Mouse (Mus musculus): ENCODE measurements at regions not wholly inside any gene's neighbourhood (a gene's known extent, or its start where the extent isn't known, plus 50 kb on each side); places are given as distances from the start of the nearest gene placed in this dataset.

GRCm38 (mm10) chr11:38886466-38886865 is 1650.7 kb upstream of the Tenm2 start:
- no peak for DNase-seq (ENCODE audit: extremely low spot score in 1 of 2, low spot score in 2 of 2)
- intact Hi-C loops (cut with DNase I) = no loop called here

- intact Hi-C loops (cut with DNase I) = no loop called here
- DNase-seq (ENCODE audit: extremely low spot score in 1 of 2, low spot score in 2 of 2) = peak in 1 of 2 experiments; percentile 19
These were observed 1626.0 kb upstream of the Tenm2 start for GRCm38 (mm10) chr11:38861622-38862345.

- intact Hi-C loops (cut with DNase I) = no loop called here
- no peak for DNase-seq (ENCODE audit: extremely low spot score in 1 of 2, low spot score in 2 of 2)
These were observed 1620.9 kb upstream of the Tenm2 start for GRCm38 (mm10) chr11:38856645-38857044.

GRCm38 (mm10) chr11:38829148-38829547 is 1593.4 kb upstream of the Tenm2 start:
- intact Hi-C loops (cut with DNase I) = no loop called here

GRCm38 (mm10) chr11:38828375-38828774 is 1592.6 kb upstream of the Tenm2 start:
- DNase-seq (ENCODE audit: extremely low spot score in 1 of 2, low spot score in 2 of 2) = no peak
- intact Hi-C loops (cut with DNase I) = no loop called here

More at GRCm38 (mm10) chr11:38829148-38829547, 1593.4 kb upstream of the Tenm2 start:
- no peak for DNase-seq (ENCODE audit: extremely low spot score in 1 of 2, low spot score in 2 of 2)

GRCm38 (mm10) chr11:38825172-38825753 is 1589.5 kb upstream of the Tenm2 start:
- intact Hi-C loops (cut with DNase I) = no loop called here
- DNase-seq (ENCODE audit: extremely low spot score in 1 of 2, low spot score in 2 of 2) = no peak

GRCm38 (mm10) chr11:38818141-38818540 is 1582.4 kb upstream of the Tenm2 start:
- intact Hi-C loops (cut with DNase I) = no loop called here
- DNase-seq (ENCODE audit: extremely low spot score in 1 of 2, low spot score in 2 of 2) = no peak

GRCm38 (mm10) chr11:38783548-38783947 is 1547.8 kb upstream of the Tenm2 start:
- DNase-seq (ENCODE audit: extremely low spot score in 1 of 2, low spot score in 2 of 2) = no peak
- intact Hi-C loops (cut with DNase I) = no loop called here

GRCm38 (mm10) chr11:38779585-38779984 is 1543.8 kb upstream of the Tenm2 start:
- DNase-seq (ENCODE audit: extremely low spot score in 1 of 2, low spot score in 2 of 2) = no peak
- intact Hi-C loops (cut with DNase I) = no loop called here

- DNase-seq (ENCODE audit: extremely low spot score in 1 of 2, low spot score in 2 of 2) = no peak
- intact Hi-C loops (cut with DNase I) = no loop called here
These were observed 1526.5 kb upstream of the Tenm2 start for GRCm38 (mm10) chr11:38762241-38762640.

- intact Hi-C loops (cut with DNase I) = no loop called here
- no peak for DNase-seq (ENCODE audit: extremely low spot score in 1 of 2, low spot score in 2 of 2)
These were observed 1511.8 kb upstream of the Tenm2 start for GRCm38 (mm10) chr11:38747549-38747948.

GRCm38 (mm10) chr11:38729101-38729500 is 1493.3 kb upstream of the Tenm2 start:
- no peak for DNase-seq (ENCODE audit: extremely low spot score in 1 of 2, low spot score in 2 of 2)
- intact Hi-C loops (cut with DNase I) = no loop called here

- DNase-seq (ENCODE audit: extremely low spot score in 1 of 2, low spot score in 2 of 2) = no peak
- intact Hi-C loops (cut with DNase I) = no loop called here
These were observed 1479.9 kb upstream of the Tenm2 start for GRCm38 (mm10) chr11:38715697-38716096.

GRCm38 (mm10) chr11:38681264-38681663 is 1445.5 kb upstream of the Tenm2 start:
- intact Hi-C loops (cut with DNase I) = no loop called here
- no peak for DNase-seq (ENCODE audit: extremely low spot score in 1 of 2, low spot score in 2 of 2)

- DNase-seq (ENCODE audit: extremely low spot score in 1 of 2, low spot score in 2 of 2) = no peak
- intact Hi-C loops (cut with DNase I) = no loop called here
These were observed 1437.7 kb upstream of the Tenm2 start for GRCm38 (mm10) chr11:38673367-38674056.
